Mouse (Mus musculus) olfactory bulb, adult 2 months (tissue): ENCODE results near the gene 6030445D17Rik.

ENCODE experiments used
- CTCF ChIP-seq: fragments of 200-500 bp; IDR thresholded peaks from 2 replicates; pipeline ENCODE4 v1.5.1; 2012; ENCODE audit warnings: low read depth, mild to moderate bottlenecking, low read length, moderate library complexity; ENCODE audit not compliant: insufficient read depth
- POLR2A ChIP-seq: fragments of 200-500 bp; IDR thresholded peaks from 2 replicates; pipeline ENCODE4 v1.6.1; 2012; ENCODE audit warnings: mild to moderate bottlenecking, low read depth, low read length, moderate library complexity; ENCODE audit not compliant: insufficient read depth

- TF ChIP-seq POLR2A (no peak), CTCF (no peak)
These were observed 20.6 kb upstream of the 6030445D17Rik start for GRCm38 (mm10) chr4:136441354-136442043.
